Comparison of ENCODE assay signal across 8 mouse cellular contexts in genomic region chr1:78216509-78217141, GRCm38 (mm10). TPM values are rescaled to one million over a fixed set of nuclear protein-coding genes. Genes with fewer than 3 reads are reported as not detected.
DNase-seq lines count a peak whose midpoint lies in the region; ATAC-seq and TF ChIP-seq lines count a peak whose summit lies in the region.

No protein-coding gene starts in this region.

- no peaks in the 10 kb centered on the region for H3K9me3 ChIP-seq in embryonic facial prominence, embryonic 13.5 days
- H3K9me3 ChIP-seq in hindbrain, embryonic 16.5 days (ENCODE audit: control insufficient read depth, low read length): no peaks in the 10 kb centered on the region
- no peaks in the 10 kb centered on the region for H3K9me3 ChIP-seq in neural tube, embryonic 12.5 days

- WGBS in lung, adult 2 months: 2% methylated on average over 62 of the region's 79 CpGs
- under 1% methylated on average over 69 of the region's 79 CpGs for WGBS in embryonic facial prominence, embryonic 13.5 days
- WGBS in hindbrain, embryonic 16.5 days: under 1% methylated on average over 57 of the region's 79 CpGs
- 2% methylated on average over 72 of the region's 79 CpGs for WGBS in neural tube, embryonic 12.5 days

- peak overlapping the region; percentile 92 for H3K4me2 ChIP-seq in embryonic facial prominence, embryonic 13.5 days
- H3K4me2 ChIP-seq in hindbrain, embryonic 16.5 days (ENCODE audit: low read length): peak overlapping the region; percentile 94
- peak overlapping the region; percentile 96 for H3K4me2 ChIP-seq in neural tube, embryonic 12.5 days (replicated peaks)

- peak overlapping the region; percentile 92 for H3K27ac ChIP-seq in embryonic facial prominence, embryonic 13.5 days
- no peak overlapping the region for H3K27ac ChIP-seq in hindbrain, embryonic 16.5 days (ENCODE audit: low read depth, low read length)
- H3K27ac ChIP-seq in neural tube, embryonic 12.5 days: no peak overlapping the region

- peak overlapping the region; percentile 86 for H3K9ac ChIP-seq in embryonic facial prominence, embryonic 13.5 days
- H3K9ac ChIP-seq in hindbrain, embryonic 16.5 days (ENCODE audit: low read depth, low read length): peak overlapping the region; percentile 67
- H3K9ac ChIP-seq in neural tube, embryonic 12.5 days: peak overlapping the region; percentile 66

- H3K4me1 ChIP-seq in lung, adult 2 months (ENCODE audit: control insufficient read depth, insufficient read depth, low read length): peaks cover 3% of the 10 kb centered on the region
- H3K4me1 ChIP-seq in embryonic facial prominence, embryonic 13.5 days: peaks cover 30% of the 10 kb centered on the region
- H3K4me1 ChIP-seq in hindbrain, embryonic 16.5 days (ENCODE audit: control insufficient read depth, insufficient read depth, low read depth, low read length): peaks cover 20% of the 10 kb centered on the region
- peaks cover 26% of the 10 kb centered on the region for H3K4me1 ChIP-seq in neural tube, embryonic 12.5 days

- peak overlapping the region; percentile 27 for H3K4me3 ChIP-seq in lung, adult 2 months (replicated peaks; ENCODE audit: extremely low read depth, low read depth, low read length)
- peak overlapping the region; percentile 73 for H3K4me3 ChIP-seq in embryonic facial prominence, embryonic 13.5 days
- peak overlapping the region; percentile 59 for H3K4me3 ChIP-seq in hindbrain, embryonic 16.5 days (ENCODE audit: low read length)
- H3K4me3 ChIP-seq in neural tube, embryonic 12.5 days: peak overlapping the region; percentile 64

- ATAC-seq in embryonic facial prominence, embryonic 13.5 days (ENCODE audit: insufficient number of reproducible peaks, insufficient read depth, low FRiP score, low TSS enrichment, low read depth): no peak
- peak; percentile 67 for ATAC-seq in hindbrain, embryonic 16.5 days
- ATAC-seq in neural tube, embryonic 12.5 days (ENCODE audit: low FRiP score, low read depth): peak; percentile 48; the same call in 1 of the 2 replicates

- no peak for TF ChIP-seq POLR2A in lung, adult 2 months (IDR thresholded peaks at IDR 0.05; ENCODE audit: borderline replicate concordance, extremely low read depth, low read depth, low read length)

- TF ChIP-seq CTCF in lung, adult 2 months (IDR thresholded peaks at IDR 0.05; ENCODE audit: insufficient read depth, low read length): no peak

- H3K36me3 ChIP-seq in embryonic facial prominence, embryonic 13.5 days: no peaks in the 10 kb centered on the region
- no peaks in the 10 kb centered on the region for H3K36me3 ChIP-seq in hindbrain, embryonic 16.5 days (ENCODE audit: control insufficient read depth, insufficient read depth, low read length)
- no peaks in the 10 kb centered on the region for H3K36me3 ChIP-seq in neural tube, embryonic 12.5 days

- peaks cover 82% of the 10 kb centered on the region for H3K27me3 ChIP-seq in embryonic facial prominence, embryonic 13.5 days
- peaks cover 55% of the 10 kb centered on the region for H3K27me3 ChIP-seq in hindbrain, embryonic 16.5 days (replicated peaks; ENCODE audit: control insufficient read depth, insufficient read depth, low read length)
- H3K27me3 ChIP-seq in neural tube, embryonic 12.5 days (replicated peaks): peaks cover 79% of the 10 kb centered on the region

- no peak for DNase-seq in lung, adult 2 months
- DNase-seq in lung, postnatal 36 days: no peak
- DNase-seq in urinary bladder, postnatal 25 days (ENCODE audit: low spot score): no peak
- no peak for DNase-seq in right cerebral cortex, postnatal 10 days (ENCODE audit: low spot score in 2 of 2)
- DNase-seq in thymus, postnatal 36 days: no peak

RNA-seq across cellular contexts. Expression of gene Pax3, which starts 19.7 kb away (rescaled TPM):
- polyA plus RNA-seq in lung, adult 2 months (2012; rRNA removed): not detected in 2 replicates
- polyA plus RNA-seq in embryonic facial prominence, embryonic 13.5 days (2015; fragmentation: Nextera tagmentation; extraction: Ambion mirVana): 79.9 and 82.3 TPM in 2 replicates
- polyA plus RNA-seq in hindbrain, embryonic 16.5 days (2015; fragmentation: Nextera tagmentation; extraction: Ambion mirVana): 11.7 and 12.5 TPM in 2 replicates
- 44.6 and 45.4 TPM in 2 replicates for polyA plus RNA-seq in neural tube, embryonic 12.5 days (2016; fragmentation: Nextera tagmentation; extraction: Ambion mirVana)

Comparison
In these comparisons a context has a peak if more than half of its experiments do, and no peak if none do; other contexts are left out.
1. RNA of gene Pax3, which starts 19.7 kb away (polyA plus RNA-seq): 79.9 to 82.3 TPM in embryonic facial prominence, embryonic 13.5 days, 44.6 to 45.4 TPM in neural tube, embryonic 12.5 days and 11.7 to 12.5 TPM in hindbrain, embryonic 16.5 days; not detected in lung, adult 2 months; every median in the first group is over 10 times any median in the second.
2. Peak in every context shown above with its lines, with median percentiles within 50 percentile points of each other: H3K4me3 ChIP-seq, H3K4me2 ChIP-seq and H3K9ac ChIP-seq.